Mouse (Mus musculus) embryonic fibroblast, embryonic 13.5 days (primary cell): ENCODE data around the gene Emx1. TPM values are rescaled to one million over a fixed set of nuclear protein-coding genes. Genes with fewer than 3 reads are reported as not detected.

Source experiments
- H3K27ac ChIP-seq: 2 replicates; pipeline ENCODE4 v1.5.1; 2012; ENCODE audit warnings: low read length, control low read depth, inconsistent platforms; ENCODE audit not compliant: insufficient read depth
- H3K4me1 ChIP-seq: 2 replicates; pipeline ENCODE4 v1.6.1; 2011; ENCODE audit warnings: low read length; ENCODE audit not compliant: control insufficient read depth, insufficient read depth
- H3K4me3 ChIP-seq: 2 replicates; pipeline ENCODE4 v1.5.1; 2011; ENCODE audit warnings: mild to moderate bottlenecking, control low read depth, low read length; ENCODE audit not compliant: insufficient read depth
- CTCF ChIP-seq: IDR thresholded peaks from 2 replicates; pipeline ENCODE4 v1.5.1; 2011; ENCODE audit warnings: mild to moderate bottlenecking, control low read depth, low read length, moderate library complexity, borderline replicate concordance; ENCODE audit not compliant: insufficient read depth
- POLR2A ChIP-seq: IDR thresholded peaks from 2 replicates; pipeline ENCODE4 v1.6.1; 2011; ENCODE audit warnings: low read depth, mild to moderate bottlenecking, control low read depth, low read length, moderate library complexity
- polyA plus RNA-seq: library from polyadenylated mRNA; stranded (reverse); fragments of >200 nt; gene quantifications from 2 replicates; pipeline ENCODE4 v1.2.4, GENCODE M21; 2011; ENCODE audit warnings: low read depth; ENCODE audit not compliant: missing spikeins, insufficient read length

The Emx1 gene
- polyA plus RNA-seq, 1 experiment = not detected

- TF ChIP-seq POLR2A = no peak
- TF ChIP-seq CTCF = no peak
- Histone ChIP-seq H3K4me3 (no peak overlapping the region), H3K4me1 (no peaks in the 10 kb centered on the region), H3K27ac (no peak overlapping the region)
These were observed 39.3 kb downstream of the Emx1 start for GRCm38 (mm10) chr6:85226570-85226969.

DNA sequence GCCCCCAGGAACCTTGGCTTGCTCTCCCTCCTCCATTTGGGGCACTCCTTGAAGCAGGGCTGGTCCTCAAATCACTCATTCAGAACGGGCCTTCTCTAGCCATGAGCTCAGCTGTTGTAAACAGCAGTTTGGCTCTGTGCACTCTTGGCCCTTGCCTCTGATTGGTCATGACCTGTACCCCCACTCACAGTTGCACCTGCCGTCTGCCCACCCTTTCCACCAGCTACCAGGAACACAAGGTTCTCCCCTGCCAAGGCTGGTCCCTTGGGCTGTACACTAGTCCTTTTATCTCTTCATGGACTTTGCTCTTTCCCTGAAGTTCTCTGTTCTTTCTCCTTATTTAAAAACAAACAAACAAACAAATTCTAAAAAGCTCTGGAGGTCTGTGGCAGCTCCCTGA, 40.3 kb downstream of the Emx1 start:
- no peak overlapping the region for H3K4me3 ChIP-seq
- TF ChIP-seq CTCF (no peak), POLR2A (no peak)
- no peaks in the 10 kb centered on the region for H3K4me1 ChIP-seq
- no peak overlapping the region for H3K27ac ChIP-seq

- Histone ChIP-seq H3K27ac (no peak overlapping the region), H3K4me1 (no peaks in the 10 kb centered on the region), H3K4me3 (no peak overlapping the region)
- TF ChIP-seq CTCF (no peak), POLR2A (no peak)
These were observed 43.5 kb downstream of the Emx1 start for GRCm38 (mm10) chr6:85230762-85231161.

- Histone ChIP-seq H3K4me3 (no peak overlapping the region), H3K27ac (no peak overlapping the region), H3K4me1 (no peaks in the 10 kb centered on the region)
- TF ChIP-seq CTCF (no peak), POLR2A (no peak)
These were observed 44.2 kb downstream of the Emx1 start for GRCm38 (mm10) chr6:85231469-85231868.

DNA sequence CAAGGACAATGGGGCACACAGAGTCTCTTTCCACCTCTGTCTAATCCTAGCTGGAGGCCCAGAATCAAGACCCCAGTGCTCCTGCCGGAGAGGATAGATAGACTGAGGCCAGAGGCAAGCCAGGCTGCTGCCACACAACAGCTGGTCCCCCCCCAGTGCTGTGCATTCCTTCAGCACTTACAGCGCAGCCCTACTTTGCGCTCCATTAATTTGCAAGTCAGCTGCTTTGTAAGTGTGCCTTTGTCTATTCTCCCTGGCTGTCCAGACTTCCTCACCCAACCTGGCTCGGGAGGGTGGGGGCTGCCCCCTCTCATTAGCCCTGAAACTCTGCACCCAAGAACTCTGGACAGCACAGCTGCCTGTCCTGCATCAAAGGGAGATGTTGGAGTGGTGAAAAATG, 44.8 kb downstream of the Emx1 start:
- TF ChIP-seq POLR2A = no peak
- no peak for TF ChIP-seq CTCF
- H3K4me1 ChIP-seq = no peaks in the 10 kb centered on the region
- H3K4me3 ChIP-seq = no peak overlapping the region
- no peak overlapping the region for H3K27ac ChIP-seq

DNA sequence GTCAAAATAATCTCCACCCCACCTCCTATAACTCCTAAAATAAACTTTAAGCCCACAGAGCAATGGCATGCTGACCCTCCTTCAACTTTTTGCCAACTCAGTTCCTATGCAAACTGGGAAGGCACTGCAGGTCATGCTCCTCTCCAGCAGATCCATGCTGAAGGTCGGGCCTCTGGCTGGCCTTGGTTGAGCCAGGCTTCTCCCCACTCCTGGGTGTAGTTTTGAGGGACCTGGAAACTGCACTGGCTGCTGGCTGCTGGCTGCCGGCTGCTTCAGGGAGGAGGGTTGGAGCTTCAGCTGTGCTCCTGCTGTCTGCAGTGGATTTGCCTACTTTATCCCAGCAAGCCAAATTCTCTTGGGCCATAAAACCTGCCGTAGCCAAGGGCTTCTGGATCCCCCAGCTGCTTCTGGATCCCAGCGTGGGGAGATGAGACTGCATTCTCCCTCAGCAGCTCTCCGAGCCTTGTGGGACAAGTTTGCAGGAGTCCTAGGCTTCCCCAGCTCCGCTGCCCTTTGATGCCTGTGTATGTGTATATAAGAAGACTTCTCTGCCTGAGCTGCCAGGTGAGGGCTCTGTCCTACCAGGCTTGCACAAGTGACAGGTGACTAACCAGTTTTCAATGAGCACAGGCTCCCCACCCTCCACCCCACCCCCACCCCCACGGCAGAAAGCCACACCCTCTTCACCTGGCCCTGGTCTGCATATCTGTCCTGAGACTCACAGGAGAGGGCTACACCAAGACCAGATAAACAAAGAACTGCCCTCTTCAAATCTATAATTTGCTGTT, 45.8 kb downstream of the Emx1 start:
- TF ChIP-seq CTCF (no peak), POLR2A (no peak)
- Histone ChIP-seq H3K4me3 (no peak overlapping the region), H3K27ac (no peak overlapping the region), H3K4me1 (no peaks in the 10 kb centered on the region)

GRCm38 (mm10) chr6:85234796-85235195, 47.6 kb downstream of the Emx1 start:
- Histone ChIP-seq H3K4me3 (no peak overlapping the region), H3K4me1 (no peaks in the 10 kb centered on the region), H3K27ac (no peak overlapping the region)
- no peak for TF ChIP-seq POLR2A
- TF ChIP-seq CTCF = no peak

GRCm38 (mm10) chr6:85237001-85237400, 49.8 kb downstream of the Emx1 start:
- Histone ChIP-seq H3K27ac (no peak overlapping the region), H3K4me1 (no peaks in the 10 kb centered on the region), H3K4me3 (no peak overlapping the region)
- TF ChIP-seq POLR2A = no peak
- TF ChIP-seq CTCF = no peak

- no peak for TF ChIP-seq CTCF
- no peak for TF ChIP-seq POLR2A
- H3K4me3 ChIP-seq = no peak overlapping the region
- H3K27ac ChIP-seq = no peak overlapping the region
- H3K4me1 ChIP-seq = no peaks in the 10 kb centered on the region
These were observed 50.5 kb downstream of the Emx1 start for GRCm38 (mm10) chr6:85237595-85238337.

DNA sequence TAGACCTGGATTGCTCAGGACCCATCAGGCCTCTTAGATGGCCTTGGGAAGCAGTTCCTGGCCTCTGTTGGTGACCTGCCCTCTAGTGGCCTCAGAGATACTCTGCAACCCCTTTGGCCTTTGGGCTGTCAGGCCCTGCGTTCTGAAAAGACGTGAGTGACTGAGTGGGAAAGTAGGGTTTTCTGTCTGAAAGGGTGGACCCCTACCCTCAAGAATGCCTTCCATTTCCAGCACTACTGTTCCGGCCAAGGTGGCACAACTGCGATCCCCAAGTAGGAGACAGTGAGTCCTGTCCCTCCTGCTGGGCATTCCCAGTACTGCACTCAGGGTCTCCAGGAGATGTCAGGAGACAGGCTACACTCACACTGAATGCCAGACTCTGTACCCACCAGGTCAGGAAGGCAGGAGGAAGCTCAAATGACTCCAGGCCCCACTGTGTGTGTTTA, 51.8 kb downstream of the Emx1 start:
- Histone ChIP-seq H3K4me3 (no peak overlapping the region), H3K27ac (no peak overlapping the region), H3K4me1 (no peaks in the 10 kb centered on the region)
- TF ChIP-seq CTCF = peak; percentile 57; the same call in 1 of the 2 replicates
- TF ChIP-seq POLR2A = no peak

- no peak overlapping the region for H3K4me3 ChIP-seq
- TF ChIP-seq POLR2A (no peak), CTCF (no peak)
- H3K4me1 ChIP-seq = no peaks in the 10 kb centered on the region
- no peak overlapping the region for H3K27ac ChIP-seq
These were observed 62.6 kb downstream of the Emx1 start for GRCm38 (mm10) chr6:85249821-85250220.
